Mouse (Mus musculus) CH12.LX (cell line): ENCODE results near the gene Gna11.

ENCODE experiments used
- BHLHE40 ChIP-seq: IDR thresholded peaks from 2 replicates; pipeline ENCODE4 v1.6.1; 2011; ENCODE audit warnings: mild to moderate bottlenecking, low read depth, low read length, improper control_type of control experiment
- CHD2 ChIP-seq: IDR thresholded peaks from 2 replicates; pipeline ENCODE4 v1.6.1; 2011; ENCODE audit warnings: low read length, improper control_type of control experiment
- CTCF ChIP-seq, 2 experiments: IDR thresholded peaks in 1 of 2; conservative IDR thresholded peaks in 1 of 2; 2 replicates each; pipeline ENCODE4 v1.5.1; 2011 to 2012; ENCODE audit warnings: low read depth in 2 of 2, low read length in 2 of 2, improper control_type of control experiment in 1 of 2, inconsistent platforms in 1 of 2, mild to moderate bottlenecking in 1 of 2, moderate library complexity in 1 of 2
- MEF2A ChIP-seq: IDR thresholded peaks from 2 replicates; pipeline ENCODE4 v1.6.1; 2014; ENCODE audit warnings: low read depth, mild to moderate bottlenecking, inconsistent platforms, low read length, improper control_type of control experiment, borderline replicate concordance
- POLR2AphosphoS2 ChIP-seq: IDR thresholded peaks from 2 replicates; pipeline ENCODE4 v1.6.1; 2011; ENCODE audit warnings: low read depth, low read length, improper control_type of control experiment
- TCF12 ChIP-seq: IDR thresholded peaks from 2 replicates; pipeline ENCODE4 v1.6.1; 2014; ENCODE audit warnings: low read depth, mild to moderate bottlenecking, inconsistent platforms, low read length, improper control_type of control experiment

DNA sequence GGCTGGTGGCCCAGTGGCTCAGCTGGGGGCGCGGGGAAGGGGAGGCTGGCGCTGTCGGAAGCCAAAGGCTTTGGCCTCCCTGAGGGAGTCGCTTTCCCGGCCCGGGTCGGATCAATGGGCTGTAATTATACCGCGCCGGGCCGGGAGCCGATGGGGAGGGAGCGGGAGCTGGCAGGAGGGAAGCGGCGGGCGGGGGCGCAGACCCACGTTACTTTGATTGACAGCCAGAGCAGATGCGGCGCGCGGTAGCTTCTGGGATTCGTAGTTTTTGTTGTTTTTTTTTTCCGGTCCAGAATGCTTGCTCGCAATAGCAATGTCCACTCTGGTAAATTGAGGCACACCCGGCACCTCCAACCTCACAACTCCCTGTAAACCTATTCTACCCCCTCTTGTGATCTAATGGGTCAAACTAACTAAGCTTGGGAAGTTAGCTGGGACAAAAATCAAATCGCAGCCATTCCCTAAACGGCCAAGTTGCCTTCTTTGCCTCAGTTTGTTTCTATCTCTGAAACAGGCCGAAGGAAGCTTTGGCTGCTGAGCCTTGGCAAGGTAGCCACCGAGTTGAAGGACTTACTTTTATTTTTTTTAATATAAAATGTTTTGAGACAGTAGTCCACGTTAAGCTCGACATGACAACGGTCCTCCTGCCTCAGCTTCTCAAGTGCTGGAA lies 26.0 kb upstream of the Gna11 start:
- peak; percentile 61 for TF ChIP-seq BHLHE40
- TF ChIP-seq CTCF (conservative IDR thresholded peaks at IDR 0.05 in 1 of 2, IDR thresholded peaks at IDR 0.05 in 1 of 2; ENCODE audit: low read depth in 2 of 2, low read length in 2 of 2): no peak
- TF ChIP-seq MEF2A: no peak
- no peak for TF ChIP-seq TCF12
- TF ChIP-seq CHD2: no peak
- no peak for TF ChIP-seq POLR2AphosphoS2
